Mouse (Mus musculus) kidney, adult 2 months (tissue): ENCODE measurements around the gene Dnah2. TPM values are rescaled to one million over a fixed set of nuclear protein-coding genes. Genes with fewer than 3 reads are reported as not detected.

Experiments used
- DNase-seq: peaks from one replicate; pipeline ENCODE4 v3.0.0; 2021
- H3K27ac ChIP-seq: fragments of 200-500 bp; 2 replicates; pipeline ENCODE4 v1.5.1; 2012; ENCODE audit warnings: low read depth, low read length, control low read depth, inconsistent platforms; ENCODE audit not compliant: insufficient read depth
- H3K27me3 ChIP-seq: fragments of 200-500 bp; replicated peaks from 2 replicates; pipeline ENCODE4 v1.6.1; 2012; ENCODE audit warnings: mild to moderate bottlenecking, moderate library complexity, low read length, inconsistent platforms; ENCODE audit not compliant: control insufficient read depth, insufficient read depth
- H3K36me3 ChIP-seq: fragments of 200-500 bp; 2 replicates; pipeline ENCODE4 v1.6.1; 2012; ENCODE audit warnings: mild to moderate bottlenecking, moderate library complexity, low read length, inconsistent platforms; ENCODE audit not compliant: control insufficient read depth, insufficient read depth
- H3K4me1 ChIP-seq: fragments of 200-500 bp; 2 replicates; pipeline ENCODE4 v1.6.1; 2011; ENCODE audit warnings: low read length; ENCODE audit not compliant: control insufficient read depth, insufficient read depth
- H3K4me3 ChIP-seq: fragments of 200-500 bp; 2 replicates; pipeline ENCODE4 v1.5.1; 2011; ENCODE audit warnings: mild to moderate bottlenecking, low read depth, low read length, control low read depth; ENCODE audit not compliant: insufficient read depth
- CTCF ChIP-seq: fragments of 200-500 bp; conservative IDR thresholded peaks from 2 replicates; pipeline ENCODE4 v1.5.1; 2011; ENCODE audit warnings: low read depth, mild to moderate bottlenecking, control low read depth, low read length, moderate library complexity, mixed read lengths; ENCODE audit not compliant: insufficient read depth, insufficient read length
- POLR2A ChIP-seq: fragments of 200-500 bp; IDR thresholded peaks from one replicate; pipeline ENCODE4 v1.6.1; 2011; ENCODE audit warnings: low read depth, low read length, control low read depth
- WGBS: fragments of 180-500 bp; shearing (Covaris S2); methylation state at CpG from one replicate; pipeline ENCODE4 v1.1.7; 2018; 5-methylcytosine and 5-hydroxymethylcytosine counted together
- polyA plus RNA-seq: library from polyadenylated mRNA; depleted of rRNA; stranded (reverse); fragments of >200 nt; gene quantifications from 2 replicates; pipeline ENCODE4 v1.2.3, GENCODE M21; 2012

Gene Dnah2
- polyA plus RNA-seq, 1 experiment = 0.50 TPM

- Histone ChIP-seq H3K27me3 (no peaks in the 10 kb centered on the region), H3K4me3 (no peak overlapping the region), H3K36me3 (0 out of 2 replicates have a peak, but pooled peaks cover under 1% of the 10 kb centered on the region), H3K4me1 (peaks cover 4% of the 10 kb centered on the region; the same call in 1 of the 2 replicates), H3K27ac (no peak overlapping the region)
- DNase-seq = no peak
- WGBS = 76% methylated on average over 7 of the region's 7 CpGs
- TF ChIP-seq CTCF (no peak), POLR2A (no peak)
Measured at GRCm38 (mm10) chr11:69585718-69586325, 36.9 kb upstream of the Dnah2 start.

GRCm38 (mm10) chr11:69584937-69585336 lies 36.0 kb upstream of the Dnah2 start:
- DNase-seq = no peak
- Histone ChIP-seq H3K27me3 (no peaks in the 10 kb centered on the region), H3K27ac (no peak overlapping the region), H3K4me1 (peaks cover 4% of the 10 kb centered on the region; the same call in 1 of the 2 replicates), H3K4me3 (no peak overlapping the region), H3K36me3 (no peaks in the 10 kb centered on the region)
- WGBS = 95% methylated on average over 13 of the region's 13 CpGs
- TF ChIP-seq CTCF = no peak
- no peak for TF ChIP-seq POLR2A

DNA sequence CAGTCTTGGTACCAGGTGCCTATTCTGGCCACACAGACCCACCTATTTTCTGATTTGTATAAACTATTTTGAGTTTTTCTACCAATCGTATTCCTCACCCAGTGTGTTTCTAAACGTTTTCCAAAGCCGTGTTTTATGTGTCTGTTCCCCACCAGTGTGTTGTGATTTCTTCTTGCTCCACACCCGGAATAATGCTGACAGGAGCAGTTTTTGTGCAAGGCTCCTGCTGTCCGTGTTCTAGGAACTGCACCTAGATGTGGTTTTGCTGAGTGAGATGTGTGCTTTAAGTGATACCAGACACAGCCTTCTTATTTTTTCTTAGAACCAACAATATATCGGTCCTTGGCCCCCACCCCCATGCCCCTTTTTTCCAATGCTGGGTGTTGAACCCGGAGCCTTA lies 35.1 kb upstream of the Dnah2 start:
- no peaks in the 10 kb centered on the region for H3K36me3 ChIP-seq
- TF ChIP-seq POLR2A = no peak
- TF ChIP-seq CTCF = no peak
- no peaks in the 10 kb centered on the region for H3K27me3 ChIP-seq
- no peak overlapping the region for H3K27ac ChIP-seq
- H3K4me1 ChIP-seq = peaks cover 4% of the 10 kb centered on the region; the same call in 1 of the 2 replicates
- DNase-seq = no peak
- no peak overlapping the region for H3K4me3 ChIP-seq
- 68% methylated on average over 7 of the region's 7 CpGs for WGBS

- Histone ChIP-seq H3K4me3 (no peak overlapping the region), H3K27ac (no peak overlapping the region), H3K36me3 (no peaks in the 10 kb centered on the region), H3K4me1 (peaks cover 12% of the 10 kb centered on the region; the same call in 1 of the 2 replicates), H3K27me3 (no peaks in the 10 kb centered on the region)
- no peak for TF ChIP-seq CTCF
- no peak for TF ChIP-seq POLR2A
- no peak for DNase-seq
- WGBS = 54% methylated on average over 9 of the region's 9 CpGs
Measured at GRCm38 (mm10) chr11:69582230-69582805, 33.4 kb upstream of the Dnah2 start.

DNA sequence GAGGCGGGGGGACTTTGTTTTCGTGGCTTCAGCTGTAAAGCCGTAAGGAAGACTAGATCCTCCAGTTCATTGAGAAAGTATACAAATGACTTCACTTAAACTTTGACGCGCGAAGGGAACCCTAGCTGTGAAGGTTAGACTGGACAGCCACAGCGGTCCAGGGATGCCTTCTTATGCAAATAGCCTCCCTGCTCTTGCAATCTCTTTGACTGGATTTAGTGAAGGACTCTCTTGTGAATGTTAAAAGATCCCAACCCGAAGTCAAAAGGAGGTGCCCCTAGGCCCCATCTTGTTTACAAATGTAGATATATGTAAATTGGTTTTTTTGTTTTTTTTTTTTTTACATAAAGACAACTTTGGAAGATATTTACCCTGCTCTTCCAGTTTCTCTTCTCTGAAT lies 32.9 kb upstream of the Dnah2 start:
- Histone ChIP-seq H3K36me3 (no peaks in the 10 kb centered on the region), H3K27ac (peak overlapping the region; percentile 47), H3K4me3 (peak overlapping the region; percentile 96), H3K27me3 (no peaks in the 10 kb centered on the region), H3K4me1 (peaks cover 12% of the 10 kb centered on the region; the same call in 1 of the 2 replicates)
- DNase-seq = no peak
- WGBS = under 1% methylated on average over 8 of the region's 8 CpGs
- TF ChIP-seq CTCF = no peak
- TF ChIP-seq POLR2A = no peak

DNA sequence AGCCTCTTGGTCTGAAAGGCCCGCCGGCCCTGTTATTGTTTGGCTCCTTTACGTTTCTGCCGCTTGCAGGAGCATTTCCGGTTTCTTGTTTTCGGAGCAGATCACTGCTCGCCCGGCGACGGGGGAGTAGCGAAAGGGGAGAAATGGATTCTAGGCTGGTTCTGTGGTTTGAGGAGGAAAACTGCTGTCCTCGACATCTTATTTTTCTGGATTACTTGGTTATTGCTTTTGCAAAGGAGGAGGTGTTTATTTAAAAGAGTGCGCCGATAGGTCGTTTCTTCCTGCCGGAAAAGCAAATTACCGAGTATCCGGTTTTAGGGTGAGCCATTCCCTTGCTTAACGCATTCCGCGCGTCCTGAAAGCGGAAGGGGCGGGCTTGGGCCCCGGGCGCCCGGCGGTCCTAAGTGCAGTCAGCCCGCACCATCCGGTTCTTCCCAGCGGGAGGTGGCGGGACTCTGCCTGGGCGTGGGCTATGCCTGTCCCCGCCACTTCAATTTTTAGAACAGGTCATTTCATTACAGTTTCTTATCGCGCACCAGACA lies 32.3 kb upstream of the Dnah2 start:
- TF ChIP-seq POLR2A (peak; percentile 5), CTCF (no peak)
- H3K4me1 ChIP-seq = peaks cover 12% of the 10 kb centered on the region; the same call in 1 of the 2 replicates
- under 1% methylated on average over 36 of the region's 36 CpGs for WGBS
- H3K27me3 ChIP-seq = no peaks in the 10 kb centered on the region
- DNase-seq = peak; percentile 97
- H3K27ac ChIP-seq = peak overlapping the region; percentile 98
- no peaks in the 10 kb centered on the region for H3K36me3 ChIP-seq
- H3K4me3 ChIP-seq = peak overlapping the region; percentile 96

DNA sequence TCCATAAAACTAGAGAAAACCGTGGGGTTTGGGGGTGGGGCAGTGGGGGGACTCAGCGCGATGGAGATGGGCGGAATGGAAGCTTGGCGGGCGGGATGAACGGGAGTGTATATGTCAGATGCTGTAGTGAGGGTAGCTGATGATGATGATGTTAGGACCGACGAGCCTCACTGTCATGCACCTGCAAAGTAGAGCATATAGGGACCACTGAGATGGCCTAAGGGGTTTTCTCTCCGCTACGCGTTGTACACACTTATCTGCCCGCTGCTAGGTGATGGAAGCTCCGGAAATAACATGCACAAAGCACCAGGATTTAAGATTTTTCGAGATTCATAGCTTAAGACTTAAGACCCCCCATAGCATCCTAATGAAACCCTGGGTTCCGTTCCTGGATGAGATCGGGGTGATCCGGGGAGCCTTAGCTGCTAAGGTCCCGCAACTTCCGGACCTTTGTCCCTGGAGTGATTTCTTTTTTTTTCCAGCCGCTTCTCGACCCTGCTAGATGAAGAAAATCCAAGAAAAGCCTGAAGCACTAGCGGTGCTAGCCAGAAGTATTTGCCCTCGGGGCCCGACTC lies 31.7 kb upstream of the Dnah2 start:
- H3K4me3 ChIP-seq = peak overlapping the region; percentile 96

More for the DNA sequence above, 31.7 kb upstream of the Dnah2 start:
- peak overlapping the region; percentile 98 for H3K27ac ChIP-seq
- peaks cover 12% of the 10 kb centered on the region; the same call in 1 of the 2 replicates for H3K4me1 ChIP-seq
- no peak for DNase-seq
- no peaks in the 10 kb centered on the region for H3K27me3 ChIP-seq
- TF ChIP-seq POLR2A = no peak
- no peak for TF ChIP-seq CTCF
- no peaks in the 10 kb centered on the region for H3K36me3 ChIP-seq
- under 1% methylated on average over 25 of the region's 25 CpGs for WGBS
